Mouse (Mus musculus) cerebellum, adult 11-12 months (tissue): ENCODE data around the gene Armh3.

Experiments
- DNase-seq: peaks from one replicate; pipeline ENCODE4 v3.0.0; 2022

The Armh3 gene

DNA sequence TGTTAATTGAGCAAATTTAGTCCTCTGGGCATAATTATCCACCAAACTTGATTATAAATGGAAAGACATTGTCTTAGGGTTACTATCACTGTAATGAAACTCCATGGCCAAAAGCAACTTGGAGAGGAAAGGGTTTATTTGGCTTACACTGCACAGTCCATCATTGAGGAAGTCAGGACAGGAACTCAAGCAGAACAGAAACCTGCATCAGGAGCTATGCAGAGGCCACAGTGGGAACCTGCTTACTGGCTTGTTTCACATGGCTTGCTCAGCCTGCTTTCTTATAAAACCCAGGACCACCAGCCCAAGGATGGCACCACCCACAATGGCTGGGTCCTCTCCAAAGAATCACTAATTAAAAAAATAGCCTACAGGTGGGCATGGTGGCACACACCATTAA lies 13.9 kb downstream of the Armh3 start:
- no peak for DNase-seq

DNA sequence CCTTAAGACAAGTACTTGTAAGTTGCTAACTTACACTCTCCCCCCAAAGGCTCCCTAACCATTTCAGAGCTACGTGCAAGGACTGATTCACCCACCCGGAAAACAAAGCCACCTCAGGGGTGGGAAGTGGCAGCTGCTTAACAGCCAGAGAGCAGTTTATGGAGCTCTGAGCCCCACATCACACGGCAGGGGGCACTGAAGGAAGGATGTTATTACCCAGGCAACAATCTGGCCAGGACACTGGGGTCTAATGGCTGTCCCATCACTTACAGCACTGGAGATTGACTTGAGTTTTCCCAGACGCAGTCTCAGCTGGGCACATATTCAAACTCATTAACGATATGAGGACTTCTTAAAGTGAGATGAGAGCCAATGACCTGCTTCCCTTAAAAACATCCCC lies 37.5 kb downstream of the Armh3 start:
- DNase-seq = no peak

DNA sequence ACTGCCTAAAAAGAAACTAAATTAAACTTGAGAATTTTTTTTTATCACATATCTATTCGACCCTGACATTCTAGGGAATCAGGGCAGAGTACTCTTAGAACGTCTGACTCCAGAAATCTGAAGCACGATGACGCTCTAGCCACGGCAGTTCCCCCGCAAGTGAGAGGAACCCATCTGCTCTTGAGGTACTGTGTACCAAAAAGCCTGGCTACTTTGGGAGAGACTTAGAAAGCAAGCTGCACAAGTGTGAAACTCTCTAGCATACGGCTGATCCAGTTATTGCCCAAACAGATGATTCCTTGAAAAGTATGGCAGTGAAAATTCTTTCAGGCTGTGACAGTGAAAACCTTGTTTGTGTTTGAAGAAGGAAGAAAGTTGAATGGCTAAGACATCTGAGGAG lies 41.6 kb downstream of the Armh3 start:
- no peak for DNase-seq

DNA sequence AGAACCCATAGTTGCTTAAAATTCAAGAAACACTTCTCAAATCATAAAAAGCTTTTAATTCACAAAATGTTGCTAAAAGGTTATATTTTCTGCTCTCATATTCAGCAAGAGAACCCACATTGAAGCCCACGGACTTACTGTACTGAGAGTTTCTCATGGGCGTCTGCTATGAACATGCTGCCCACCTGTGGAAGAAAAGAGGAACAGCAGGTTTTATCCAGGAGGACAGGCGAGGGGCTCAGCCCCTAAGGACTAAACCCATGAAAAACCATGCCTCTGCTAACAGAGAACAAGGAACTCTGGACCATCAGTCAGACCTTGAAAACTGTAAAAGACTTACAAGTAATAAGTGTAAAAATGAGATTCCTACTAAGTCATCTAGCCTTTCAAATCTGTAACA lies 45.0 kb downstream of the Armh3 start:
- no peak for DNase-seq

DNA sequence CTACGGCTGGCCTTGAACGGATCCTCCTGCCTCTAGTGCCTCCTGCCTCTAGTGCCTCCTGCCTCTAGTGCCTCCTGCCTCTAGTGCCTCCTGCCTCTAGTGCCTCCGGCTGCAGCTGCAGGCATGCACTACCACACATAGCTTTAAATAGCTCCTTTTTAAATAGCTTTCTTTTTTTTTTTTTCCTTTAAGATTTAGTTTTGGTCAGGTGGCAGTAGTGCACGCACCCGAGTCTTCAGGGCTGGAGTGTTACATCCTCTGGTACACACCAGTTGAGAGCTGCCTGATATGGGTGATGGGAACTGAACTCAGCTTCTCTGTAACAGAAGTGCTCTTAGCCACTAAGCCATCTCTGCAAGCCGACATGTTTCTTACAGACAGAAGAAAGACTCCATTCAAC lies 49.1 kb downstream of the Armh3 start:
- no peak for DNase-seq

DNA sequence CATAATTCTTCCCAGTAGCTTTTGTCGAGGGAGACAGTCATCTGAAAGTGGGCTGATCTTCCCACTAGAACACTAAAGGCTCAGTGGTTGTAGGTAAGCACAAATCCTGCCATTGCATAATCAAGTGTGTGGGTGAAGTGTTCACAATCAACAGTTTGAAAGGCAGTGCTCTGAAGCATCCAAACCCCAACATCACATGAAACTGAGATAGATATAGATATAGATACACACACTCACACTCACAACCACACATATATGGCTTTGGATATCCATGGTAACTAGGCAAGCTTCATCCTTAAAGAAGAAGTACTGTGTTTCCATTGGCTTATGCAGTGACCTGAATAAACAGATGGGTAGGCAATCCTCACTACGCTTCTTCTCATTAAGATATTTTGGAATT lies 50.5 kb downstream of the Armh3 start:
- DNase-seq = no peak

DNA sequence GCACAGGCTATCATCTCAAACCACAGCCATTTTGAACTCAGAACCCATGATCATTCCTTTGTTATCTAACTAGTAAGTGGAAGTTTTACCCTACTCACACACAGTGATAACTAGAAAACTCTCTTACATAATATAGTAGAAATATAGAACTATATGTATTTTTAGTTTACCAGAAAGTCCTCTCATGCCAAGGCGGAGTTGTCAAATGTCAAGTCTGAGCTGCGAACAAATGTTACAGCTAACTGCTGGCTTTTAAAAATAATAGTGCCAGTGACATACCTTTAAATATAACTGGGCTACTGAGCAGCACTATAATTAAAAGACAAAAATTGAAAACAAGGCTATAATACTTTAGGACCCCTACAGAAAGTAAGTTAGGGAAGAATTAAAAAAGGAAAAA lies 51.0 kb downstream of the Armh3 start:
- no peak for DNase-seq

DNA sequence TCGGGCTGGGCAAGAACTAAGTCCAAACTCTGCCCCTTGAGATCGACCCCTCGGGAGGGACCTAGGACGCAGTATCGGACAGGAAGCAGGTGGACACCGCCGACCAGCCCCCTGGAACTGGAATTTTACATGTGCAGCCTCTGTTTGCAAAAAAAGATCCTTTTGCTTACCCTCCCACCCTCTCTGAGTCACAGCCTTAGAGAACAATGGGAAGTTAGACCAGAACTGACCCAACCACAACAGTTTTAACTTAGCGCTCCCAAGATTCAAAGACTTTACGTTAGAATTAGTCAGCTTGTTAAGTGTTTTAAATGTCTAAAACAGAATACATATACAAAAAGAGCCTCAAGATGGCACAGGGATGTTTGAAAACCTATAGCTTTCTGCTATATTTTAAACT lies 51.7 kb downstream of the Armh3 start:
- no peak for DNase-seq

DNA sequence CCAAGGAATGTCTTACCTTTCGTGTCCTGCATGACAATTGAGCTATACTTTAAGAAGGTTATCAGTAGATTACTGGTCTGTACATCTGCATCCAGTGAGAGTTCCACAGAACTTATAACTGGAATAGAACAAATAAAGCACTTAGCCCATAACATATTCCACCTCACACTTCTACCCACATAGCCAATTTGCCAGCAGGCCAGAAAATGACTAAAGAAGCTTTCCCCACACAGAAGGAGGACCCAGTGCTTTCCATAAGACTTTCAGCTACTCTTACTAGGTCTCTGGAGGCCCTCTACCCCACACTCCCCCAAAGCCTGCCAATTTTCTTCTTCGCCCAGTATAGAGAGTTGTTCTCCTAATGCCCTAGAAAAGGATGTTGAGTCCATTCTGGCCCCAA lies 52.3 kb downstream of the Armh3 start:
- no peak for DNase-seq

DNA sequence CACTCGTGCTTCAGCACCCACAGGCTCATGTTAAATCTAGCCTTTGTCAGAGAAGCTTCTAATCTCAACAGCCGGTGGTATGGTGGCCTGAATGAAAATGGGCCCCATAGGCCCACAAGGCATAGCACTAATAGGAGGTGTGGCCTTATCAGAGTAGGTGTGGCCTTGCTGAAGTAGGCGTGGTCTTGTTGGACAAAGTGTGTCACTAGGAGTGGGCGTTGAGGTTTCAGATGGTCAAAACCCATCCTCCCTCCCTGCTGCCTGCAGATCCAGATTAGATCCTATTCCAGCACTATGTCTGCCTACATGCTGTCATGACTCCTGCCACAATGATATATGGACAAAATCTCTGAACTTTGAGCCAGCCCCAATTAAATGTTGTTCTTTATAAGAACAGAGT lies 54.5 kb downstream of the Armh3 start:
- DNase-seq = no peak

DNA sequence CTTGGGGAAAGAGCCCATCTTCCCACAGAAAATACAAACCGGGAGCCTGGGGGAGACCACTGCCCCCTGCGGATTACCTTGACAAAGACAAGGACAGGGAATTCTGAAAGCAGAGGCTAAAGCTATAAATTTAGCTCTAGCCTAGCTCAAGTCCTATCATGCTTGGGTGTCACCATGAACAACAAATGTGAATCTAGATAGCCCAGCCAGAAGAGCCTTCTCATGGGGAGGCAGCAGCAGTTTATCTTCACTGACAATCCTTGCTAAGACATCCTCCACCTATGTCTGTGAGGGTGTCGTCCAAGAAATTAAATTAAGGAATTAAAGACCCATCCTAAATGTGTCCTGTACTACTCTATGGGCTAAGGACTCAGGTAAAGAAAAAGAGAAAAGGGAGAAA lies 60.2 kb downstream of the Armh3 start:
- DNase-seq = no peak

DNA sequence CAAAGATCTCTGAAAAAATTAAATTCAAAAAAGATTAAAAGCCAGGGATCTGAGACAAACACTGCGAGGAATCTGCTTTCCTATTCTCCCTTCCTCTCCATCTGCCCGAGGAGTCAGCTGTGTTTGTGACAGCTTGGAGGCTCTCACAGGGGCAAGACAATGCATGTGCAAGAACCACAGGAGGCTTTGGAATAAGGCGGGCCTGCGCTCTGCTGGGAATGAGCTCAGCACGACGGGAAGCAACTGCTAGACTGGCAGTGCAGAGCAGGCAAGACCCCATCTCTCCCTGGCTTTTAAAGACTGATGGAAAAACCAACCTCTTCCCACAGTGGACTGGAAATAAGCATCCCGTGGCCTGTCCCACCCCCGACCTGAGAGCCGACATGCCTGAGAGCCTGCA lies 60.8 kb downstream of the Armh3 start:
- DNase-seq = peak; percentile 65

DNA sequence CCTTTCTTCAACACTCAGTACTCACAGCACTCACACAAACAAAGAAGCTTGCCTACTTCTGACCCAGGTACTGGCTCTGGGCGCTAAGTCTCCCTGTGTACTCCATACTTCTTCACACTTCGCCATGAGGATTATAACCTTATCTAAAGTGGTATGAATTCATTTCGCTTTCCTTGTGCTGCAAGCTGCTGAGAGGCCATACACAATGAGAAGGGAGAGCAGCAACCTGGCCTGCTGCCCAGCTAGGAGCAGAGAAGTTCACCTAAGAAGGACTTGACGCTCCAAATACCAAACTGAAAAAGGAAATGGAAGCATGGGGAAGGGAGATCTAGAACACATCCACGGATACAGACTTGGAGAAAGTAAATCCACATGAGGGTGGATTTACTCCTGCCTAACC lies 71.1 kb downstream of the Armh3 start:
- no peak for DNase-seq

DNA sequence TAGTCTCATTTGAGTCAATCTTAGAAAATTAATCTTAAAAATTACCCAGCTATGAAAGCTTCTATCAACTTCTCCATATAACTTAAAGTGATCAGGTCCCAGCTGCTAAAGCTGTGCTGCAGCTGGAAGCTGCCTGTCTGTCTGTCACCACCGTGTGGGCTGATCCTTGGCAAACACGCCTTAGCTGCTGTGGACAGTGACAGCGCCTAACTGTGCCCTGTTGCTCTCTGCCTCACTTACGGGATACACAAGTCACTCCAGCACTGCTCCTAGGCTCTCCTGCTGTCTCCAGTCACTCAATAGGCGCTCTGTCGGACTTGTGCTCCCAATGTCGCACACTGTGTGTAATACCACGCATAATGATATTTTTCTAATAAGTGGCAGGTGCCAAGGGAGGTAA lies 71.9 kb downstream of the Armh3 start:
- DNase-seq = no peak

DNA sequence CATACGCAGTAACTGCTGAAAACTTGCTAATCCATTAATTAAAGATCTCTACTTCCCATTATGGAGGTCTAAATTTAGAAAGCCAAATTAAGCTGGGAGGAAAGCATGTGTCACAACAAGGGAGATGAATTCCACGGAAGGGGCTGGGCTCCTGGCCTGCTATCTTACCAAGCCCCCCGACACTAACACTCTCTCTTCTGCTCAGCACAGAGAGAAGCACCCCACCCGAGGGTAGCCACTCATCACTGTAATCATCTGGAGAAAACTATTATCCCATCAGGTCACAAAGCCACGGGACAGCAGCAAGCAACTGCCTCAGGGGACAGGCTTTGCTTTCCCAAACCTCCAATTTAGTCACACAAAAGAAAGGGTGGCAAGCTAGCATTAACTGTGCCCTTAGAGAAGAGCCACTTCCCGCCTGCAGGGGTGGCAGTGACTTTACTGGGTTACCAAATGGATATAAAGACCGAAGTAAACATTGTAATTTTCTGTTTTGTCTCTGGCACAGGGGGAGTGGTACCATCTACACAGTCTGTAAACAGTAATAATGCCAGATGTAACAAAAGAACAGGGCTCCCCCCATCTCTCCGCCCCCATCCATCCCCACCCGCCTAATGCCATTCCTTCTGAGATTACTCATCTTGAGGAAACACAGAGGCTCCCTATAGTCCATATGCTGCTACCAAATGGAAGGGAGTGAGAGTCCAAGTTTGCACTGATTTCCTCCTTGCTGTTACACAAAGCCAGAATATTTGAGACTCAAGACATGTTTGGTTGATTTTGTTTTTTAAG lies 77.8 kb downstream of the Armh3 start:
- no peak for DNase-seq

DNA sequence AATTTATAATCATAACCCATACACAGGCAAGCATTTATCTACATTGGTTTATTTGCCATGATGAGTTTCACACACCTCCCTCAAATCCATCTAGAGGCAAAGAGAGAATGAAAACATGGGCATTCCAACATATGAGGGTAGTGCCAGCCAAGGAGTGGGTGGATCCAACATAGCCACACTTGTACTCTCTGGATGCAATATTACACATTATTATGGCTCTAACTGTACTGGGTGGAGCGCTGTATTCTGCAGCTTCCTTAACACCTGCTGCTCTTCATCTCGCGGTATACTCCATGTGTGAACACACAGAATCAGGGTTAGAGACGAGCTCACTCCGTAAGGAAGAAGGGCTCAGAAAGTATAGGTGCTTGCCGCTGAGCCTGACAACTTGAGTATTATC lies 79.9 kb downstream of the Armh3 start:
- DNase-seq = no peak

DNA sequence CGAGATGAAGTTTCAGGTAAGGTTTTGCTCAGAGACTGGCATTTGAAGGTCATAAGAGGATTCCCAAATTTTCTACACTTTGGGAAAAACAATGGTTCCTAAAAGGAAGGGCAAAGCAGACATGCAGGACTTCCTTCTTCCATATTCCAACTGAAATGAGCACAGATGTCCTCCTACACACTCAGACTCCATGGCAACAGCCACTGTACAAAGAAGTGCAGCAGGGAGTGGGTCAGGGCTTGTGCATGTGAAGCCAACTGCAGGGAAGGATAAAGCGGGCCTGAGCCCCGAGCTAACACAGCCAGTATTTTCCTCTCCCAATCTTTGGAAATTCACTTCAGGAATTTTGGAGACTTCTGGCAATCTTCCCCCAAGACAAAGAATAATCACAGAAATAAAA lies 80.4 kb downstream of the Armh3 start:
- DNase-seq = no peak

DNA sequence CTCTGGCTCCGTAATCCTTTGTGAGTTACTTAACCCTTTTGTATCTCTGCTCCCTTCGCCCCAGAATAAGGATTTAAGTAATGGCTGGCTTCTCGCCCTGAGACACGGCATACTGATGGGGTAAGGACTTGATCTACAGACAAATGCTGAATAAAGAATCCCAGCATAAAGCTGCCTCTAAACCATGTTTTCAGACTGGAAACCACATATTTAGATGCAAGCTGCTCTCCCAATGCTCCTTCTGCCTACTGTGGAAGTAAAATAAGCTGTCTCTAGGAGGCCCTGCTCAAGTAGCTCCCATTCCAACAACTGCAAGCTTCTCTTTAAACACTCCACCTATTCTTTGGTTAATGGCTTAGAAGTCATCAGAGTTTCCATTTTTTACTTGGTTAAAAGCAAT lies 81.8 kb downstream of the Armh3 start:
- DNase-seq = no peak

DNA sequence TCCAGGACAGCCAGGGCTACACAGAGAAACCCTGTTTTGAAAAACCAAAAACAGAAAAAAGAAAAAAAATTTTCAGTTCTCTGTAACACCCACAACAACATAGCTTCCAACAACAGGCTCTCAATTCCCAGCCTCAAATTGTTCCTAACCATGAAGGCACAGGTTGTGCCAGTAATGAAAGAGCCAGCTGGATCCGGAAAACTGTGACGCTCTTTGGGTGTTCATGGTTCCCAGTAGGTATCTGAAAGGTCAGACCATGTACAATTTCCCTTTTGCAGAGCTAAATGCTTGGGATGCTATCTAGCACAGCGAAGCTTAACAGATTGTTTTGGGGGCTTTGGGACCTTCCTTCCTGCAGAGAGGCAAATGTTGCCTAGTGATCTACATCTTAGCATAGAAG lies 82.3 kb downstream of the Armh3 start:
- no peak for DNase-seq

DNA sequence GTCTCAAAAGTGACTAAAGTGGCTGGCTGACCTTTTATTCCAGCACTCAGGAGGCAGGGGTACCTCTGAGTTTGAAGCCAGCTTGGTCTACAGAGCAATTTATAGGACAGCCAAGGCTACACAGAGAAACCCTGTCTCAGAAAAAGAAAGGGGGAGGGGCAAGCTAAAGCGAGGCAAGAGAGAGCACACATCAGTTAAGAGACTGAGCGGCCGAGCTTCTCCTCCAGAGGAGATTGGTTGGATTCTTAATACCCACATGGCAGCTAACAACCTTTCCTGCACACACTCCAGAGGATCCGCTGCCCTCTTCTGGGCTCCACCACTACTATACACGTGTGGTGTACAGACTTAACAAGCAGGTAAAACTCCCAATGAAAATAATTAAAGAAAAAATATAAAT lies 85.3 kb downstream of the Armh3 start:
- DNase-seq = no peak

DNA sequence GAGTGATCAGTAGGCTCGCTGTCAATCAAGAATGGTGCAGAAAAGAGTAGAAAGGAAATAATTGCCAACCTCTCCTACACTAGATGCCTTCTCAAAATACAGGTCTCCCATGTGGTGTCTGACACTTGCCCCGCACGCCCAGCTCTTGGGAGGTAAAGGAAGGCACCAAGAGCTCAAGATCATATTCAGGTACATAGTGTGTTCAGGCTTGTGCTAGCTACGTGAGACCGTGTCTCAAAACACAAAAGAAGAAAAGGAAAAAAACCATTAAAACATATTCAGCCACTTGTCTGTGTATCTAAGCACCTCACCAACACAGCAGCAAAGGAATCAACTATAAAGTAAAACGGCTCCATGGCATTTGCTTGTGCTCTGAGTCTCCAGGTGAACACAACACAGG lies 85.9 kb downstream of the Armh3 start:
- no peak for DNase-seq

DNA sequence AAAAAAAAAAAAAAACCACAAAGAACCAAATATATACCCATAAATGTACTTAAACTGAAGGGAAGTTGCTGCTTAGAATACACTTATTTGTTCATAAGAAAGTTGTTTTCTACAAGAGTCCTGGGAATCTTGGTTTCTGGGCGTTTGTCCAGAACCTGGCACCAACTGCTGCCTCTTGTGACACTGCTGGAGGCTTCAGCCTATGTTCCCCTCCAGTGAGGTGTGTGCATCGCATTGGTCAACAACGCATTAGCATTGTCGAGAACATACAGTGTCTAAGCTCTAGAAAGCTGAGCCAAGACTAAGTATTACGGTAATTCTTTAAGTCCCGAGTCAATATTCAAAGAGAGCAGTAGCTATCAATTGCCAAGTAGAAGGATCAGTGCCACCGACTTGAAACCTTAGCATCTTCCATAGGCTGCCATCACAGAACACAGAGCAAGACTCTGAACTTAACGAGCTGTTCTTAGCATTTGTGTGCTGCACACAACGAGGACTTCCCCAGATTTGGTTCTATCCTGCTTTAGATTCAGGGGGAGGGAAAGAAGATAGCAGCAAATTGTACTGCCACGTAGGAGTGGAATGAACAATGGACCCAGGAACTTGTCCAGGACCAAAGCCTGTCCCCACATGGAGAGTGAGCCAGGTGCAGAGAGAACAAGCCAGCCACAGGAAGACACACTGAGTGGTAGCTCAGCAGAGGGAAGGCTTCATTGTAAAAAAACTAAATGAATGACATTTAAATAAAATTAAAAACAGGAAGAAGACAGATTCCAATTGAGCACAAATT lies 86.9 kb downstream of the Armh3 start:
- peak; percentile 22 for DNase-seq

DNA sequence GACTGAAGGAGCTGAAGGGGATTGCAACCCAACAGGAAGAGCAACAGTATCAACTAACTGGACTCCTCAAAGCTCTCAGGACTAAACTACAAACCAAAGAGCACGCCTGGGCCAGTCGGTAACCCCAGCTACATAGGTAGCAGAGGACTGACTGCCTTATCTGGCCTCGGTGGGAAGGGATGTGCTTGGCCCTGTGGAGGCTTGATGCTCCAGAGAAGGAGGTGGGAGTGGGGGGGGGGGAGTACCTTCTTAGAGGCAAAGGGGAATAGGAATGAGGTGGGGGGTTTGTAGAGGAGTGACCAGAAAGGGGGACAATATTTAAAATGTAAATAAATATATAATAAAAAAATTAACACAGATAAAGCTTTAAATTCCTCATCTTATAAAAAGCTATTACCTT lies 90.0 kb downstream of the Armh3 start:
- DNase-seq = no peak

DNA sequence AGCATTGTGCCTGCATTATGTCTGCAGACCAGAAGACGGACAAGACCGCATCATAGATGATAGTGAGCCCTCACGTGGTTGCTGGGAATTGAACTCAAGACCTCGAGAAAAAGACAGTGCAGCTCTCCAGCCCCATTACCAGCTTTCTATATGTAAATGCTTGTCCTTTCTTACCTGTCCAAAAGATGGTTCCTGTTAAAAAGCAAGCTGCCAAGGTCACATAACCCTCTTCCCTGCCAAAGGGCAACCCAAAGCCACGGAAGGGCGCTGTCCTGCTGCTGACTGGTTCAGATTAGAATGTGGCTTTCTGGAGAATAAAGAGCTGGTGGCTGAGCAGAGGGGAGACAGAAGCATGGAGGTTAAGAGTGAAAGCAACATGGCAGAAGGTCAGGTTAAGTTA lies 90.9 kb downstream of the Armh3 start:
- no peak for DNase-seq

DNA sequence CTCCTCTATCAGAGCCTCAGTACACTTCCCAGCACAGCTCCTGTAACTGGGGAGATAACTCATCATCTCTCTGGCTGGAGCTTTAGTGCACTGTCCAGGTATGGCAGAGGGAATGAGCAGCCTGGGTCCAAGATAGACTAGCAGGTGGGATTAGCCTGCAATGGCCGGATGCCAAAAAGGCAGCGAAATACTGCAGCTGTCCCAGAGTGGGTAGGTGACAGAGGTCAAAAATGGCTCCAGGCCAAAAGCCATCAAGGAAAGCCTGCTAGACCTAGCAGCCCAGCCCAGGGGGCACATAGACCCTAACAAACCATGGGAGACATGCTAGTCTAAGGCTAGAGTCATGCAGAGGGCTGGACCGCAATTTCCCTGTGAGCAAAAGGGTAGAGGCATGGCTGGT lies 94.4 kb downstream of the Armh3 start:
- peak; percentile 9 for DNase-seq
